Mouse (Mus musculus): ENCODE measurements at regions not wholly inside any gene's neighbourhood (a gene's known extent, or its start where the extent isn't known, plus 50 kb on each side); places are given as distances from the start of the nearest gene placed in this dataset.

DNA sequence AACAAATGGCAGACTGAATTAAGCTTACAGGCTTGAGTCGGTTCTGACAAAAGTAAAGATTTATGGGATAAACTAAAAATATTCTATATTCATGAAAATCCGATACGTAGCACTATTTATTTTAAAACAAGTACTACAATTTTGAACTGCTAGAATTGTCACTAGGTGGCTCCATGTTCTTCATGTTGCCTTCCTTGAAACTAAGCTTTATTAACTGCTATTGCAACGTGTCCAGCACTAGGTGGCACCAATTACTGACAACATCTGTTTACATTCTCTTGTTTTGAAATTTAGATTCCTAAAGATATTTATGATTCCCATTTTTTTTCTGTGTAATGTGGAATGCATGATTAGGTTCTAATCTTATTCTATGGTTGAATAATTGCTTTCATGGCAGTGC lies 60.1 kb downstream of the Fam47c start:
- DNase-seq (ENCODE audit: low spot score) = peak; percentile 6
